Mouse (Mus musculus): ENCODE measurements around the gene Rbm10. TPM values are rescaled to one million over a fixed set of nuclear protein-coding genes. Genes with fewer than 3 reads are reported as not detected.

The Rbm10 gene
- polyA plus RNA-seq (2015; fragmentation: Nextera tagmentation; extraction: Ambion mirVana): 17.5 and 17.9 TPM in 2 replicates

DNA sequence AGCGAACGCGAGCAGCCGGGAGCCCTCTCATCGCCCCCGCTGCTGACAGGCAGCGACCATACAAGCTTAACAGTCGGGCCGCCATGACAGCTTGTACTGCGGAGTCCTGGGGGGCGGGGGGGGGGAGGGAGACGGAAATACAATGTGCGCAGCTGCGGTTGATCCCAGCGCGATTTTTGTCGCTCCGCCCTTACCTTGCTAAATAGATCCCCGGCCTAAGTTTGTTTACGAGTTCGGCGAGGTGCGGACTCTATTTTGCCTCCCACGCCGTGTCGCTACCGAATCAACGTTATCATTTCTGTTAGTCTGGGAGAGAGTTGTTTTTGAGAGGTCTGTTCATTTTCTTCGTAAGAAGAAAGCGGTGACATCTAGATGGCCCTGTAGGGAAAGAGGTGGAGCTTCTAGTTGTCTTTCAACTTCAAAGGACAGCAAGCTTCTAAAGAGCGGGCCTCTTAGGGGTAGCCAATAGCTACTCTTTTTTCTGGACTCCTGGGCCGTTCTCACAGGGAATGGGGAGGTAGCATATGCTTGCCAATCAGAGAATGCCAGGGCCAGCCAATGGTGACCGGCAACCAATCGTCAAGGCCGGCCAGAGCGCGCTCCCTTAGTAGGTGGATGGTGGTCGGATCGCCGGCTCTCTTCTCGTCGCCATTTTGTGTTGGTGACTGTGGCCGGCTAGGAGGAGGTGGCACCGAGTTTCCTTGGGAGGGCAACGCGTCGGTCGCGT is at the start of gene Rbm10, which contains the start of gene Ndufb11:
Gene Rbm10, plus strand, starts transcription at position 328 of the 727 bp plus-strand sequence.
Gene Ndufb11, minus strand, starts transcription at position 444 of the 727 bp plus-strand sequence.
- peak within 1 kb of the TSS; percentile 82 for H3K27ac ChIP-seq (replicated peaks)
- DNase-seq (ENCODE audit: low spot score) (peak; percentile 82), ATAC-seq (ENCODE audit: low FRiP score, low TSS enrichment) (peak; percentile 98)
- H3K4me1 ChIP-seq (replicated peaks; ENCODE audit: control insufficient read depth, insufficient read depth): no peaks in the 10 kb centered on the region
- peak within 1 kb of the TSS; percentile 64 for H3K9ac ChIP-seq (ENCODE audit: low read length)
- no peaks in the 10 kb centered on the region for H3K27me3 ChIP-seq (ENCODE audit: control insufficient read depth, insufficient read depth, low read length)
- peak within 1 kb of the TSS; percentile 50 for H3K4me2 ChIP-seq (replicated peaks; ENCODE audit: low read depth)
- WGBS: 16% methylated on average over 39 of the region's 49 CpGs
- no peaks in the 10 kb centered on the region for H3K9me3 ChIP-seq (ENCODE audit: control insufficient read depth, low read length)
- H3K36me3 ChIP-seq (ENCODE audit: control insufficient read depth, insufficient read depth, low read length): no peaks in the 10 kb centered on the region
- TF ChIP-seq CTCF (IDR thresholded peaks at IDR 0.05; ENCODE audit: low read depth) (no peak), EP300 (optimal IDR thresholded peaks at IDR 0.05) (no peak)
- H3K4me3 ChIP-seq (ENCODE audit: low read depth, low read length): peak within 1 kb of the TSS; percentile 60

DNA sequence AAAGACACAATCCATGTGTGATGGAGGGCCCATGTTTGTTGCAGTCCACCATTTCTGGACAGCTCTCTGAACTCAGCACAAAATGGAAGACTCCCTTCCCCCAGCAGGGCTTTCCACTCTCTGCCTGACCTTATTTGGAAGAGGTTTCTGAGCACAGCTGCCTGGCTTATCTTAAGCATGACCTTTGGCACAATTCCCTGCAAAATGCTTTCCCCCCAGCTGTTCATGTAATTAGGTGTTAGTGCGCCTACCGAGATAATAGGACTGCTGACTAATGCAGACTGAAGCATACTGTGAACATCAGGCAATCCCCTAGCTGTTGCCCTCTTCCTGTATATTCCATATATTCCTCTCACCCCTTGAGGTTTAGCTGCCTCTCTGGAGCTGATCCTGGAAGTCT is 46.3 kb upstream of the Rbm10 start:
- Histone ChIP-seq H3K4me1 (replicated peaks; ENCODE audit: control insufficient read depth, insufficient read depth) (no peaks in the 10 kb centered on the region), H3K4me2 (replicated peaks; ENCODE audit: low read depth) (no peak overlapping the region), H3K9me3 (ENCODE audit: control insufficient read depth, low read length) (no peaks in the 10 kb centered on the region), H3K9ac (ENCODE audit: low read length) (no peak overlapping the region), H3K27me3 (ENCODE audit: control insufficient read depth, insufficient read depth, low read length) (no peaks in the 10 kb centered on the region), H3K36me3 (ENCODE audit: control insufficient read depth, insufficient read depth, low read length) (no peaks in the 10 kb centered on the region), H3K27ac (replicated peaks) (no peak overlapping the region), H3K4me3 (ENCODE audit: low read depth, low read length) (no peak overlapping the region)
- ATAC-seq (ENCODE audit: low FRiP score, low TSS enrichment) (peak; percentile 76), DNase-seq (ENCODE audit: low spot score) (peak; percentile 20)
- WGBS: 31% methylated on average over 2 of the region's 2 CpGs
- no peak for TF ChIP-seq CTCF (IDR thresholded peaks at IDR 0.05; ENCODE audit: low read depth)
- TF ChIP-seq EP300 (optimal IDR thresholded peaks at IDR 0.05): no peak

DNA sequence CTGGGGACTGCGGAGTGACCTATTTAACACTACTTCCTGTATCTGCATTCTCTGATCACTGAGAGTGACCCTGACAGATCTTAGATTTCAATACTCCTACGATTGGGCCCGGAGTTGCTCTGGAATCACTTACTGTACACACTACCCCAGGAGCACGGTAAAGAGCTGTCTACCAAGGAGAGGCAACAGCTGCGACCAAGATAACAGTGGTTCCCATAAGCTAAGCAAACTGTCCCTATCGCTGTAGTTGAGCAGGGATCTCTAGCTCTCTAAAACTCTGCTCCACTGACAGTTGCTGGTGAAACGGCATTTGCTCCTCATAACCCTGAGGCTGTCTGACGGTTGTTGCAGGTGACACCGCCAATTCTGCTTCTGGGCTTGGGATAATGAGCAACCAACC is 44.6 kb upstream of the Rbm10 start:
- H3K4me2 ChIP-seq (replicated peaks; ENCODE audit: low read depth): no peak overlapping the region
- no peak overlapping the region for H3K9ac ChIP-seq (ENCODE audit: low read length)
- DNase-seq (ENCODE audit: low spot score) (no peak), ATAC-seq (ENCODE audit: low FRiP score, low TSS enrichment) (no peak)
- H3K9me3 ChIP-seq (ENCODE audit: control insufficient read depth, low read length): no peaks in the 10 kb centered on the region
- H3K27me3 ChIP-seq (ENCODE audit: control insufficient read depth, insufficient read depth, low read length): no peaks in the 10 kb centered on the region
- no peaks in the 10 kb centered on the region for H3K36me3 ChIP-seq (ENCODE audit: control insufficient read depth, insufficient read depth, low read length)
- TF ChIP-seq CTCF (IDR thresholded peaks at IDR 0.05; ENCODE audit: low read depth): no peak
- TF ChIP-seq EP300 (optimal IDR thresholded peaks at IDR 0.05): no peak
- WGBS: 72% methylated on average over 9 of the region's 9 CpGs
- H3K4me1 ChIP-seq (replicated peaks; ENCODE audit: control insufficient read depth, insufficient read depth): no peaks in the 10 kb centered on the region
- H3K27ac ChIP-seq (replicated peaks): no peak overlapping the region
- H3K4me3 ChIP-seq (ENCODE audit: low read depth, low read length): no peak overlapping the region

DNA sequence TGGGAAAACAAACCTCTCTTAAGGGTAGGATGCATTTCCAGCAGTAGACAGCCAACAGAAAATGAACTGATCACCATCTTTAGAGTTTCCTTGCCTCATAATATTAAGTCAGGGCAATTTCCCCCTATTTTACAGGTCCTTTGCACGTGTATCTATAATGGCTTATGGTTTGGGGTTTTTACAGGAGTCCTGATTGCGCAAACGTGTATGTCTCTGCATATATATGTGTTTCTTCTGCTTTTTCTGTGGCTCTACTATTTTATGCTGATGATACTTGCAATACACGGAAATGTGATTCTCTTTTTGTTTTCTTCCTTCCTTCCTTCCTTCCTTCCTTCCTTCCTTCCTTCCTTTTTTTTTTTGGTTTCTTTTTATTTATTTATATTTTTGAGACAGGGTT is 43.4 kb upstream of the Rbm10 start:
- no peak for TF ChIP-seq EP300 (optimal IDR thresholded peaks at IDR 0.05)
- no peak for TF ChIP-seq CTCF (IDR thresholded peaks at IDR 0.05; ENCODE audit: low read depth)
- H3K4me3 ChIP-seq (ENCODE audit: low read depth, low read length): no peak overlapping the region
- H3K4me1 ChIP-seq (replicated peaks; ENCODE audit: control insufficient read depth, insufficient read depth): no peaks in the 10 kb centered on the region
- no peak for ATAC-seq (ENCODE audit: low FRiP score, low TSS enrichment)
- no peaks in the 10 kb centered on the region for H3K9me3 ChIP-seq (ENCODE audit: control insufficient read depth, low read length)
- no peaks in the 10 kb centered on the region for H3K27me3 ChIP-seq (ENCODE audit: control insufficient read depth, insufficient read depth, low read length)
- no peak overlapping the region for H3K9ac ChIP-seq (ENCODE audit: low read length)
- H3K36me3 ChIP-seq (ENCODE audit: control insufficient read depth, insufficient read depth, low read length): no peaks in the 10 kb centered on the region
- WGBS: 90% methylated on average over 4 of the region's 4 CpGs
- no peak overlapping the region for H3K4me2 ChIP-seq (replicated peaks; ENCODE audit: low read depth)
- no peak for DNase-seq (ENCODE audit: low spot score)
- no peak overlapping the region for H3K27ac ChIP-seq (replicated peaks)

DNA sequence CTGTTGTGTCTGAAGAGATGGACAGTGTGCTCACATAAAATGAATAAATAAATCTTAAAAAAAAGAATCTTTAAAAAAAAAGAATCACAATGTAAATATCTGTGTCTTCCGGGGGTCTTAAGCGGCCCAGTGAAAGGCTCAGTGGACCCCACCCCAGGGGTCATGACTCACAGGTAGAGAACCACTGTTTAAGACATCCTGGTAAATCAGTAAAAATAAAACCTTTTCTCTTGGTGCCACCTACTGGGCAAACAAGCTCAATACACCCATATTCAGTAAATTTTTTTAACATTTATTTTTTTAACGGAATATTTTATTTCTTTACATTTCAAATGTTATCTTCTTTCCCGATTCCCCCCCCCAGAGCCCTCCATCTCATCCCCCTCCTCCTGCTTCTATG is 29.3 kb upstream of the Rbm10 start:
- Histone ChIP-seq H3K4me2 (replicated peaks; ENCODE audit: low read depth) (no peak overlapping the region), H3K9me3 (ENCODE audit: control insufficient read depth, low read length) (no peaks in the 10 kb centered on the region), H3K27ac (replicated peaks) (no peak overlapping the region), H3K36me3 (ENCODE audit: control insufficient read depth, insufficient read depth, low read length) (no peaks in the 10 kb centered on the region), H3K27me3 (ENCODE audit: control insufficient read depth, insufficient read depth, low read length) (no peaks in the 10 kb centered on the region), H3K9ac (ENCODE audit: low read length) (no peak overlapping the region), H3K4me3 (ENCODE audit: low read depth, low read length) (no peak overlapping the region), H3K4me1 (replicated peaks; ENCODE audit: control insufficient read depth, insufficient read depth) (no peaks in the 10 kb centered on the region)
- TF ChIP-seq CTCF (IDR thresholded peaks at IDR 0.05; ENCODE audit: low read depth) (peak; percentile 59), EP300 (optimal IDR thresholded peaks at IDR 0.05) (no peak)
- DNase-seq (ENCODE audit: low spot score) (no peak), ATAC-seq (ENCODE audit: low FRiP score, low TSS enrichment) (no peak)
- 17% methylated on average over 4 of the region's 4 CpGs for WGBS

DNA sequence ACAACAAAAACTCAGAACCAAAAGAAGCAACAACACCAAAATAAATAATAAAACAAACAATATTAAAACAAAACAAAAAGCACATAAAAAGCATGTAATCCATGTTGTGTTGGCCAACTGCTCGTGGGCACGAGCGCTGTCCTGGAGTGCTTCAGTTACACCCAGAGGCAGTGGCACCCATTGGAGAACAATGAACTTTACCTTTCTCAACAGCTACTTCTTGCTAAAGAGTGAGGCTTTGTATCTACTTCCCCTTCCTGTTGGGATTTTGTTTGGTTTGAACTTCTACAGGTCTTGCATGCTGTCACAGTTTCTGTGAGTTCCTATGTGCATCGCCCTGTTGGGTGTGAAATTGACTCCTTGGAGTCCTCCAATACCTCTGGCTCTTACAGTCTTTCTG is 8.8 kb upstream of the Rbm10 start:
- ATAC-seq (ENCODE audit: low FRiP score, low TSS enrichment) (no peak), DNase-seq (ENCODE audit: low spot score) (no peak)
- WGBS: 85% methylated on average over 4 of the region's 4 CpGs
- TF ChIP-seq CTCF (IDR thresholded peaks at IDR 0.05; ENCODE audit: low read depth) (no peak), EP300 (optimal IDR thresholded peaks at IDR 0.05) (no peak)
- Histone ChIP-seq H3K27me3 (ENCODE audit: control insufficient read depth, insufficient read depth, low read length) (no peaks in the 10 kb centered on the region), H3K4me1 (replicated peaks; ENCODE audit: control insufficient read depth, insufficient read depth) (no peaks in the 10 kb centered on the region), H3K4me3 (ENCODE audit: low read depth, low read length) (no peak overlapping the region), H3K4me2 (replicated peaks; ENCODE audit: low read depth) (no peak overlapping the region), H3K9ac (ENCODE audit: low read length) (no peak overlapping the region), H3K36me3 (ENCODE audit: control insufficient read depth, insufficient read depth, low read length) (no peaks in the 10 kb centered on the region), H3K27ac (replicated peaks) (no peak overlapping the region), H3K9me3 (ENCODE audit: control insufficient read depth, low read length) (no peaks in the 10 kb centered on the region)
